Mouse (Mus musculus): ENCODE measurements around the gene H1f0. TPM values are rescaled to one million over a fixed set of nuclear protein-coding genes. Genes with fewer than 3 reads are reported as not detected.
"Not testable (repeated sequence)": the region's sequence is repeated elsewhere in the genome, so short reads cannot be mapped to it uniquely, and the experiment has no call there.

Gene H1f0
- polyA plus RNA-seq, 1 experiment from 2014 or later: 448 TPM

DNA sequence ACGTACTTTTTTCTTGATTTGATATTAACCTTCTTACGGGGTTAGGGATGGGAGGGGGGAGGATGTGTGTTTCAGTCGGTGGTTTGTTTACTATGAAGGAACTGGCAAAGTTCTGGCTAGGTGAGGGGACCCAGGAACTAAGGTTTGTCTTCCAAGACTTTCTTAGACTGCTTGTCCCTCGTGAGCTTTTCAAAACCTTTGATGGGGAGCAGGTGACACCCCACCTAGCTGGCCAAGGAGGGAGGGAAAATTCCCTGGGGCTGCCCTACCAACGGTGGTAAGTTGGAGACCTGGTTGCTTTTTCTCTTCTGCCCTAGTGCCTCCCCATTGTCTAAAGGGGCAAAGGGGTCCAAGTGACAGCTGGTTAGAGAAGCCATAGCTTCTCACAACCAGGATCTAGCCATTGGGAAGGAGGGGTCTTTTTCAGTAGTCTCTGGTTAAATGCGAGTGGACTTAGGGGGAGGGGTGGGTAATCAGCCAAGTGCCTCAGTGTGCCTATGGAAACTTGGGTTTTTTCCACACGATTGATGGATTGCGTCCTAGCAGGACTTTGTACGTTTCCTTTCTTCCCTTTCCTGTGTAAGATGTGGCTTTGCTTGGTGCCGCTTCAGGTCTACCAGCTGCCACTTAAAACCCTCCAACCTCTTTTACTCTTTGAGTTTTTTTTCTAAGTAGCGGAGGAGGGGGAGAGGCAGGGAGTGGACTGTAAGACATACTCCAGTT is 1.4 kb downstream of the H1f0 start:
- H3K27me3 ChIP-seq (ENCODE audit: low read depth, poor library complexity, severe bottlenecking): 0 out of 2 replicates have a peak, but pooled peaks cover 10% of the 10 kb centered on the region
- H3K36me3 ChIP-seq: peaks cover 7% of the 10 kb centered on the region; the same call in 1 of the 2 replicates
- WGBS: 19% methylated on average over 11 of the region's 11 CpGs
- H3K9me3 ChIP-seq (replicated peaks): no peaks in the 10 kb centered on the region
- peak; percentile 49 for DNase-seq (ENCODE audit: low spot score)
- peak overlapping the region; percentile 76 for H3K4me3 ChIP-seq
- H3K4me1 ChIP-seq: peaks cover 69% of the 10 kb centered on the region
- H3K27ac ChIP-seq: peak overlapping the region; percentile 100

DNA sequence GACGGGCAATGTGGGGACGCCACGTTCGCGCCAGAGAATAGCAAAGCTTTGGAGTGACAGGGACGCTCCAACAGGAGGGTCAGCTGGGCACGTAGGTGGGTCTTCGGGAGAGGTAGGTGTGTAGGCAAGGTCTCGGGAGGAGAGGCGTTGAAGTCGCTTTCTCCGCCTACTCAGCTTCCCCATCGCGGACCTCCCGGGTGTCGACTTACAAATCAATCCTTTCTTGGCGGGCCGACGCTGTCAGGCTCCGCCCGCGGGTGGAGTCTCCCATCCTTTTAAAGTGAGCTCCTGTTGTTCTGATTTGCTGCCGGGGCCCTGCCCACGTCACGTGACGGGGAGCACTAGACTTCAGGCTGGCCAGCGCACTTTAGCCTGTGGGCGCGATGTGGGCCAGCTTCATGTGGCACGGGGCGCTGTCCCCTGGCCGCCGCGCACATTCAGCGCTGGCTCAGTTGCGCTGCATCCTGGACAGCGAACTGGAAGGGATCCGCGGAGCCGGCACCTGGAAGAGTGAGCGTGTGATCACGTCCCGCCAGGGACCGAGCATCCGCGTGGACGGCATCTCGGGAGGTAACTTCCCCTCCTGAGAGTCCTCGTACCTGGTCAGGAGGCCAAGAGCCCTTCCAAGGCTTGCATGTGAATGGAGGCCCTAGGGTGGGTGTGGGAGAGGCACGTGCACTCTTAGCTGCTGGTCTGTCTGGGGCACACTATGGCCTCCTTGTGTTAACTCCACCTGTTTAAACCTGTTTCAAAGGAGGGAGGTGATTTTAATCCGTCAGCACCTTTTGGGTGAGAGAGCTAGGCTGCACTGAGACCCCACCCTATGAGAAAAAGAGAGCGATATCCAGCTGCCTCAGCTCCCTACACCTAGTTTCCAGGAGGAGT is 2.5 kb downstream of the H1f0 start:
- peaks cover 18% of the 10 kb centered on the region for H3K36me3 ChIP-seq
- H3K4me3 ChIP-seq: peak overlapping the region; percentile 76
- peak overlapping the region; percentile 100 for H3K27ac ChIP-seq
- DNase-seq (ENCODE audit: low spot score): peak; percentile 91
- H3K27me3 ChIP-seq (ENCODE audit: low read depth, poor library complexity, severe bottlenecking): 0 out of 2 replicates have a peak, but pooled peaks cover 9% of the 10 kb centered on the region
- H3K9me3 ChIP-seq (replicated peaks): no peaks in the 10 kb centered on the region
- peaks cover 61% of the 10 kb centered on the region for H3K4me1 ChIP-seq
- under 1% methylated on average over 52 of the region's 52 CpGs for WGBS

DNA sequence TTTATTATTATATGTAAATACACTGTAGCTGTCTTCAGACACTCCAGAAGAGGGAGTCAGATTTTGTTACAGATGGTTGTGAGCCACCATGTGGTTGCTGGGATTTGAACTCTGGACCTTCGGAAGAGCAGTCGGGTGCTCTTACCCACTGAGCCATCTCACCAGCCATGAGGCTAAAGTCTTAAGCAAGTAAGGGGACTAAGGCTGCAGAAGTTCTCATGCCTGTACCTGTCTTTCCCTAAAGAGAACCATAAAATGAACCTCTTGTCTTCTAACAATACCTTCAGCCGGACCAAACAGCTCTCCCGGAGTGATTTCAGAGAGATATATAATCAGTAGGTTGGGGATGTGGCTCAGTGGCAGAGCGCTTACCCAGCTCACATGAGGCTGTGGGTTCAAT is 3.7 kb downstream of the H1f0 start:
- H3K9me3 ChIP-seq (replicated peaks); H3K27me3 ChIP-seq (ENCODE audit: low read depth, poor library complexity, severe bottlenecking); DNase-seq (ENCODE audit: low spot score); H3K27ac ChIP-seq; H3K4me3 ChIP-seq: not testable (repeated sequence)
- peaks cover 51% of the 10 kb centered on the region for H3K4me1 ChIP-seq
- 95% methylated on average over 5 of the region's 5 CpGs for WGBS
- peaks cover 29% of the 10 kb centered on the region for H3K36me3 ChIP-seq

DNA sequence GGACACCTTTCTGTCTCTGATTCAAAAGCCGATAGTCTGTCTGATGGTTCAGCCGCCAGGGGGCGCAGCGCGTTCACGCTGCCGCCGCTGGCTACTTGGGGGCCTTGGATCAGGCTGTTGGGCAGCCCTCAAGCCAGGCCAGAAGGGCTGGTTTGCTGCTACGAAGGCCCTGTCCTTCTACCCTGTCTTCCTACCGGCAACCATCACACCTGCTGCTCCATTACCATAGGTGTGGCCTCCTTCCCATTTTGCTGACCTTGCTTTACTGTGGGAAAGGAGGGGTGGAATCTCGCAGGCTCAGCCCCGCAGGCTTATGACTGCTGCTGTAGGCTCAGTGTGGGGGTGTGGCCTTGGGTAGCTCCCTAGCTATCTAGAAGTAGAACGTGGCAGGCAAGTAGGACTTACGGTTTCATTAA is 9.7 kb downstream of the H1f0 start:
- 15% methylated on average over 14 of the region's 14 CpGs for WGBS
- Histone ChIP-seq H3K27me3 (ENCODE audit: low read depth, poor library complexity, severe bottlenecking) (peaks cover 40% of the 10 kb centered on the region), H3K4me3 (0 out of 2 replicates have a peak overlapping the region, but pooled peaks have one; percentile 9), H3K9me3 (replicated peaks) (no peaks in the 10 kb centered on the region), H3K4me1 (peaks cover 46% of the 10 kb centered on the region), H3K36me3 (peaks cover 35% of the 10 kb centered on the region), H3K27ac (peak overlapping the region; percentile 20; the same call in 1 of the 2 replicates)
- peak; percentile 92 for DNase-seq (ENCODE audit: low spot score)

DNA sequence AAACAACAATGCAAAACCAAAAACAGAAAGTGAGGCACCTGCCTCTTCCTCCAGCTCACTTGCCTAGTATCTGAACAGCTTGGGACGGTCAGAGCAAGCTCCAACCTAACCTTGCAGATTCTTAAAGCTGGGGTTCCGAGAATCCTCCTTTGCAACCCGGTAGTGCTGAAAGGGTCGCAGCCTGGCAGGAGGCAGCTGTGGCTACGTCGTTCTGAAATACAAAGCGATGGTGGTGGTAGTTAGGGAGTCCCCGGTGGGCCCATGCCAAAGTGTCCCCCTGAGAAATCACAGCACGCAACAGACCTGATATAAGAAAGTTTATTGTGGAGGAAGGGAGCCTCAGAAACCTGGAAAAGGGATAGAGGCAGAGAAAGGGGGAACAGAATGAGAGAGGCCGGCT is 10.1 kb downstream of the H1f0 start:
- H3K27me3 ChIP-seq (ENCODE audit: low read depth, poor library complexity, severe bottlenecking): peaks cover 44% of the 10 kb centered on the region
- no peak for DNase-seq (ENCODE audit: low spot score)
- 67% methylated on average over 10 of the region's 10 CpGs for WGBS

DNA sequence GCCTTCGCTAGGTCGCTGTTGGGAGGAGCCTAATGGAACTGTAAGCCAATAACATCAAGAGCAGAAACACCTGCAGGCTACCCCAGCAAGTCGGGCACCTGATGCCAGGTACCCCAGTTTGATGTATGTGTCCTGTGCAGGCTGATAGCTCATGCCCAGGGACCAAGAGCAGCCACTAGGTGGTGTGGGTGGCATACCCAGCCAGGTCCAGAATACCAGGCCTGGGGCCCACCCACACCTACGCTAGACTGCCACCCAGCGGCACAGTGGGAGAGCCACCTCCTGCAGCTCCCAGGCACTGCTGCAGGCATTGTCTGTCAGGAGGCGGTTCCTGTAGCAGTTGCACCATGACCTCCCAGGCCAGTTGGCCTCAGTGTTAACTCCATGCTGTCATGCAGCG is 10.6 kb downstream of the H1f0 start:
- peaks cover 55% of the 10 kb centered on the region for H3K4me1 ChIP-seq
- peaks cover 49% of the 10 kb centered on the region for H3K27me3 ChIP-seq (ENCODE audit: low read depth, poor library complexity, severe bottlenecking)
- no peak overlapping the region for H3K27ac ChIP-seq
- no peak overlapping the region for H3K4me3 ChIP-seq
- DNase-seq (ENCODE audit: low spot score): peak; percentile 77
- peaks cover 35% of the 10 kb centered on the region for H3K36me3 ChIP-seq
- 17% methylated on average over 7 of the region's 7 CpGs for WGBS
- H3K9me3 ChIP-seq (replicated peaks): no peaks in the 10 kb centered on the region

More for the DNA sequence above, 10.1 kb downstream of the H1f0 start:
- Histone ChIP-seq H3K27ac (no peak overlapping the region), H3K9me3 (replicated peaks) (no peaks in the 10 kb centered on the region), H3K36me3 (peaks cover 35% of the 10 kb centered on the region), H3K4me1 (peaks cover 50% of the 10 kb centered on the region), H3K4me3 (no peak overlapping the region)

DNA sequence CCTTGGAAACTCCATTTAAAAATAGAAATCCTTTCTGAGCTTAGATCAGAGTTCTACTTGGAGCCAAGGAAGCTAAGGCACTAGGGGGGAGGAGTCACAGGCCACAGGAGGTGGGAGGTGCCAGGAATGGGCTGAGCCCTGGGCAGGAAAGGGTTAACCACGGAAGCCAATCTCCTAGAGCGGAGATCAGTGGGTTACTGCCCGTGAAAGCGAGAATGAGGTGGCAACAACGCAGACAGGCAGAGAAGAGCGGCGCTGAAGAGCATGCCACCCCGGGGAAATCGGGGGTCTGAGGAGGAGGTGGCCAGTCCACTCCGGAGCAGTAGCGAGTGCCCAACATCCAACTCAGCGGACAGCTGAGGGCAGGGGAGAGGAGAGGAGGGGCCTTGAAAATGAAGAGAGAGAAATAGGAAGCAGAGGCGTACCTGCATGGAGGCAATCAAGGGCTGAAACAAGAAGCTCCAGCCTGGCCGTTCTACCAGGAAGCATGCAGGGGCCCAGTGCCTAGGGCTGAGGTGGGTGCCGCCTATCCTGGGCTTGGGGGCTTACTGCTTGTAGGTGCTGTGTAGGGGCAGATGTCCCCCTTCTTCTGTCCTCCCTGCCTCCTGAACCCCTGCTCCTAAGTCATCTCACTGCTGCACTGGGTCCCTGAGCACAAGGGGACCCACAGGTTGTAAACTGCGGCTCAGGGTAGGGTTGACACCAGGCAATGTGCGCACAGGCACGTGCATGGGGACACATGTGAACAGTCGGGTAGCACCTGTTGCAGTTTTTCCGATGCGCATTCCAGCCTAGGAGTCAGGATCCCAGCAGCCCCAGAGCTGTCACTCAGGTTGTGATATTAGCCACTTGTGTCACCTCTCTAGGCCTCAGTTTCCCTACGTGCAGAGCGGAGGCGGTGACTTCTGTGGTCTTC is 12.5 kb downstream of the H1f0 start:
- 18% methylated on average over 24 of the region's 24 CpGs for WGBS

DNA sequence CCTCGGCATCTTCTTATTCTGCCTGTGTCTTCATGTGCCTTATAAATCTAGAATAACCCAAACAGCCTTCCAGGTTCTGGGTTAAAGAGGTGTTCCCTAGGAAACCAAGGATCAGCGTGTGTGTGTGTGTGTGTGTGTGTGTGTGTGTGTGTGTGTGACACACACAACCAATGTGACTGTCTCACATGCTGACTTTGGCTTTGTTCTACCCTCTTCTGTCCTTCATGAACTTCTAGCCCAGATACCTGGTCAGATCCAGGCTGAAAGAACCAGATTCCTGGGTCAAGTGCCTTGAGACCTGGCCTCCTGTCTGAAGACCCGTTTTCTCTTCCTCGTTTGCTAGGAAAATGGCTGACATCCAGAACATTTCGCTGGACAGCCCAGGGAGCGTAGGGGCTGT is 13.3 kb downstream of the H1f0 start, which contains the start of gene Galr3:
Galr3 (plus strand) TSS at position 301 of the 400 bp plus-strand sequence.
- Histone ChIP-seq H3K27ac (peak within 1 kb of the TSS; percentile 86), H3K4me1 (peaks cover 74% of the 10 kb centered on the region), H3K27me3 (ENCODE audit: low read depth, poor library complexity, severe bottlenecking) (peaks cover 50% of the 10 kb centered on the region), H3K9me3 (replicated peaks) (no peaks in the 10 kb centered on the region), H3K4me3 (peak within 1 kb of the TSS; percentile 65), H3K36me3 (peaks cover 9% of the 10 kb centered on the region)
- DNase-seq (ENCODE audit: low spot score): no peak
- 81% methylated on average over 6 of the region's 6 CpGs for WGBS

More for the DNA sequence above, 12.5 kb downstream of the H1f0 start:
- peaks cover 73% of the 10 kb centered on the region for H3K4me1 ChIP-seq
- peak overlapping the region; percentile 42 for H3K4me3 ChIP-seq
- H3K9me3 ChIP-seq (replicated peaks): no peaks in the 10 kb centered on the region
- DNase-seq (ENCODE audit: low spot score): peak; percentile 64
- peaks cover 50% of the 10 kb centered on the region for H3K27me3 ChIP-seq (ENCODE audit: low read depth, poor library complexity, severe bottlenecking)
- H3K27ac ChIP-seq: peak overlapping the region; percentile 11
- H3K36me3 ChIP-seq: peaks cover 18% of the 10 kb centered on the region

DNA sequence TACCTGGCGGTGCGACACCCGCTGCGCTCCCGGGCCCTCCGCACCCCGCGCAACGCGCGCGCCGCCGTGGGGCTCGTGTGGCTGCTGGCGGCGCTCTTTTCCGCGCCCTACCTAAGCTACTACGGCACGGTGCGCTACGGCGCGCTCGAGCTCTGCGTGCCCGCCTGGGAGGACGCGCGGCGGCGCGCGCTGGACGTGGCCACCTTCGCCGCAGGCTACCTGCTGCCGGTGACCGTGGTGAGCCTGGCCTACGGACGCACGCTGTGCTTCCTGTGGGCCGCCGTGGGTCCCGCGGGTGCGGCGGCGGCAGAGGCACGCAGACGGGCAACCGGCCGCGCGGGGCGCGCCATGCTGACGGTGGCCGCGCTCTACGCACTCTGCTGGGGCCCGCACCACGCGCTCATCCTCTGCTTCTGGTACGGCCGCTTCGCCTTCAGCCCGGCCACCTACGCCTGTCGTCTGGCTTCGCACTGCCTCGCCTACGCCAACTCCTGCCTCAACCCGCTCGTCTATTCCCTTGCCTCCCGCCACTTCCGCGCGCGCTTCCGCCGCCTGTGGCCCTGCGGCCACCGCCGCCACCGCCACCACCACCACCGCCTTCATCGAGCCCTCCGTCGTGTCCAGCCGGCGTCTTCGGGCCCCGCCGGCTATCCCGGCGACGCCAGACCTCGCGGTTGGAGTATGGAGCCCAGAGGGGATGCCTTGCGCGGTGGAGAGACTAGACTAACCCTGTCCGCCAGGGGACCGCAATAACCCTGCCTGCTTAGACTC is 14.7 kb downstream of the H1f0 start:
- peaks cover 71% of the 10 kb centered on the region for H3K4me1 ChIP-seq
- peaks cover 50% of the 10 kb centered on the region for H3K27me3 ChIP-seq (ENCODE audit: low read depth, poor library complexity, severe bottlenecking)
- WGBS: under 1% methylated on average over 105 of the region's 105 CpGs
- peak overlapping the region; percentile 86 for H3K27ac ChIP-seq
- no peaks in the 10 kb centered on the region for H3K9me3 ChIP-seq (replicated peaks)
- H3K4me3 ChIP-seq: peak overlapping the region; percentile 65
- peak; percentile 64 for DNase-seq (ENCODE audit: low spot score)
- no peaks in the 10 kb centered on the region for H3K36me3 ChIP-seq

DNA sequence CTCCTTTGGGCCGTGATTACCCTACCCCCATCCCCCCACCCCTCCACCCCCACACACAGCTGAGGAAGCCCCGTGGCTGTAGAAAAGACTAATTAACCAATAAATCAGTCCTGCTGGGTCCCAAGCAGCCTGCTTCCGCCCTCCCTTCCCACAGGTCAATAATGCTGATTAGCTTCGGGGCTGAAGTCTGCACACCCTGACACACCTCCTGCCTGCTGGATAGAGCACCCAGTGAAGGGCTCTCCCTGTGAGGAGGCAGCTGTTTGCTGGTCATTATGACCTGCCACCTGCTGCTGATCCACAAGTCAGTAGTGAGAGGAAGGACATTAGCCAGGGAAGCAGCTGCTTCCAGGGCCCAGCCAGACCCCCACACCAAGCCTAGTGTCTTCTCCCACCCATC is 16.6 kb downstream of the H1f0 start:
- peak overlapping the region; percentile 16; the same call in 1 of the 2 replicates for H3K4me3 ChIP-seq
- WGBS: 4% methylated on average over 4 of the region's 4 CpGs
- H3K4me1 ChIP-seq: peaks cover 62% of the 10 kb centered on the region
- H3K27ac ChIP-seq: peak overlapping the region; percentile 59
- DNase-seq (ENCODE audit: low spot score): peak; percentile 69
- peaks cover 41% of the 10 kb centered on the region for H3K27me3 ChIP-seq (ENCODE audit: low read depth, poor library complexity, severe bottlenecking)
- no peaks in the 10 kb centered on the region for H3K36me3 ChIP-seq
- no peaks in the 10 kb centered on the region for H3K9me3 ChIP-seq (replicated peaks)

DNA sequence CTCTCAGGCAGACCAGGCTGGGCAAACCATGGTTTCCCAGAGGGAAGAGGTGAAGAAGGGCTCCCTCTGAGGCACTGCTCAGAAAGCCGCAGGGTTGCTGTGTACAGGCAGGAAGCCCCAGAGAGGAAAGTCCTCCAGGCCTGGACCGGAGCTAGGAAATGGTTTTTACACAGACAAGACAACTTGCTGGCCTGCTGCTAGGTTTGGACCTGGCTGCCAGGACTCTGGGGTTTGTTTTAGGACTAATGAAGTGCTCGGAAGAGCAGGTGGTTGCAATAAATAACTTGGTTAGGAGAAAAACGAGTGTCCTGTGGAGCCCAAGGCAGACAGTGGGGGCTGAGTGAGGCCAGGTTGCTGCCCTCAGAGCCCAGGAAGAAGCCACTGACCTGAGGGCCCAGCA is 19.9 kb downstream of the H1f0 start:
- Histone ChIP-seq H3K27me3 (ENCODE audit: low read depth, poor library complexity, severe bottlenecking) (peaks cover 8% of the 10 kb centered on the region), H3K9me3 (replicated peaks) (no peaks in the 10 kb centered on the region), H3K27ac (no peak overlapping the region), H3K4me1 (peaks cover 57% of the 10 kb centered on the region), H3K36me3 (peaks cover 20% of the 10 kb centered on the region), H3K4me3 (no peak overlapping the region)
- no peak for DNase-seq (ENCODE audit: low spot score)
- WGBS: 47% methylated on average over 4 of the region's 4 CpGs
